Mouse (Mus musculus): Measurements from ENCODE around the gene Clca3a1. TPM values are rescaled to one million over a fixed set of nuclear protein-coding genes. Genes with fewer than 3 reads are reported as not detected.
"Not testable (repeated sequence)": the region's sequence is repeated elsewhere in the genome, so short reads cannot be mapped to it uniquely, and the experiment has no call there.

Gene Clca3a1
- polyA plus RNA-seq (2015; fragmentation: Nextera tagmentation; extraction: Ambion mirVana): 2.9 and 3.4 TPM in 2 replicates

GRCm38 (mm10) chr3:144760592-144761309 lies at the start of gene Clca3a1:
Clca3a1 (minus strand) TSS chr3:144760977.
- WGBS: 26% methylated on average over 11 of the region's 11 CpGs
- H3K9me3 ChIP-seq: no peaks in the 10 kb centered on the region
- no peaks in the 10 kb centered on the region for H3K27me3 ChIP-seq
- peak; percentile 69; the same call in 1 of the 2 replicates for ATAC-seq (ENCODE audit: borderline replicate concordance, extremely low read depth, low FRiP score, low TSS enrichment)
- H3K36me3 ChIP-seq: no peaks in the 10 kb centered on the region
- H3K4me1 ChIP-seq: peaks cover 12% of the 10 kb centered on the region
- peak within 1 kb of the TSS; percentile 18 for H3K4me2 ChIP-seq
- no peak within 1 kb of the TSS for H3K9ac ChIP-seq
- H3K27ac ChIP-seq: peak within 1 kb of the TSS; percentile 62
- H3K4me3 ChIP-seq: no peak within 1 kb of the TSS

GRCm38 (mm10) chr3:144808153-144808925 lies 47.6 kb upstream of the Clca3a1 start:
- H3K4me3 ChIP-seq; ATAC-seq (ENCODE audit: borderline replicate concordance, extremely low read depth, low FRiP score, low TSS enrichment); H3K36me3 ChIP-seq; H3K4me1 ChIP-seq; H3K27ac ChIP-seq; H3K9ac ChIP-seq; H3K9me3 ChIP-seq; H3K27me3 ChIP-seq; H3K4me2 ChIP-seq: not testable (repeated sequence)
- 33% methylated on average over 15 of the region's 17 CpGs for WGBS

GRCm38 (mm10) chr3:144806626-144807025 lies 45.8 kb upstream of the Clca3a1 start:
- H3K27me3 ChIP-seq; H3K9me3 ChIP-seq; H3K4me1 ChIP-seq; H3K36me3 ChIP-seq; H3K4me2 ChIP-seq; H3K27ac ChIP-seq; H3K4me3 ChIP-seq; H3K9ac ChIP-seq; ATAC-seq (ENCODE audit: borderline replicate concordance, extremely low read depth, low FRiP score, low TSS enrichment): not testable (repeated sequence)
- WGBS: 45% methylated on average over 2 of the region's 2 CpGs

DNA sequence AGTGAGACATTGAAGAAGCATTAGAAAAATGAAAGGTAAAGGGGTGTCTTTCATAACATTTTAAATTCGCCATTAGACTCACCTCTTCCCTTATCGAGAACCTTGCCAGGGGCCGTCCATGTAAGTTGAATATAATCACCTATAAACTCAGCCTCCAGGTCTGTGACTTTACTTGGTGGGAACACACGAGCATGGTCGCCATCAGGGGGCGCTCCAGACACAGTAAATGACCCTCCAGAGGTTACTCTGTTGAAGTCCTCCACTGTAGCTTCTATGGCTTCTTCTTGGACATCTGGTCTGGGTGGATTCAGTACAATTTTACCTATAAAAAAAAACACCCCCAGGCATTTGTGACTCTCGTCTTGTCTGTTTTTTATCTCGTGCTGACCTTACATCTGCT lies 41.1 kb upstream of the Clca3a1 start:
- H3K27ac ChIP-seq: no peak overlapping the region
- H3K4me3 ChIP-seq: no peak overlapping the region
- no peak overlapping the region for H3K9ac ChIP-seq
- H3K27me3 ChIP-seq: no peaks in the 10 kb centered on the region
- H3K36me3 ChIP-seq: no peaks in the 10 kb centered on the region
- ATAC-seq (ENCODE audit: borderline replicate concordance, extremely low read depth, low FRiP score, low TSS enrichment): no peak
- H3K9me3 ChIP-seq: no peaks in the 10 kb centered on the region
- H3K4me1 ChIP-seq: no peaks in the 10 kb centered on the region
- 34% methylated on average over 8 of the region's 8 CpGs for WGBS
- no peak overlapping the region for H3K4me2 ChIP-seq

DNA sequence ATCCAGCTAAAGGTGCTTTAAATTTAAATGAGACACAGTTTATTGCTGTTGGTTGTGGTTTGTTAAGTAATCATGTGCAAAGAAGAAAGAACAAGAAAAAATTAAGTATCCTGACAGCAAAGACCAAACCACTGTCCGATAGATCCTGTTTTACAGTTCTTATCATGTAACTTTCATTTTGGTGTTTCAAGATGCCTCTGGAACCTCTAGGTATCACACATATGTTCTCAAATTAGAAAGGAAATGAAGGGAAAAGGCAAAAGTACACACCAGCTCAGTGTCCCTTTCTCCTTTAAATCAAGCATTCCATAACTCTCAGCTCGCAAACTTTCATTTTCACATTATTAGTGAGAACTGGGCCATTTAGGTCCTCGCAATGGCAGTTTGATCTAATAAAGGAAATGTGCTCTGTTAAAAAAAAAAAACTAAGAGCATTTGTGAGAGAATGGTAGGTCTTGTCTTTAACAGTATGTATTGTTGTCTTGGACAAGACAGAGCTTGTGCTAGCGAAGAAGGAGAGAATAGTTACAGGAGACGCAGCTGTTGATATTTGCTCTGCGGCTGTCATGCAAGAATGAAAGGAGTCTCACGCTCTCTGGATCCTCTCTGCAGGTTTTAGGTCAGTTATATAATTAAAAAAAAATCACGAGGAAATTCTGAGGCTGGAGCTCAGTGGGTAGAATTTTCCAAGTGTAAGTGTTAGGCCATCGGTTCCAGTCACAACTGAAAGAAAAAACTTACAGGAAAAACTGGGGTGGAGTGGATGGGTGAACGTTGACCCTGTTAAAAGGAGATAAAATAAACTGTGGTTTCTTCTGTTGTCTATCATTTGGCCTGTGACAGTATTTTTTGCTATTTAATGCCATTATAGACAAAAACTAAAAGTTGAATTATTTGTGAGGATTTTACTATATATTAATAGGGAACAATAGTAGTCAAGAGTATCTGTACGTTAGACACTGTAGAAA lies 24.7 kb upstream of the Clca3a1 start:
- Histone ChIP-seq H3K4me2 (no peak overlapping the region), H3K4me1 (no peaks in the 10 kb centered on the region), H3K4me3 (no peak overlapping the region), H3K36me3 (no peaks in the 10 kb centered on the region), H3K9ac (no peak overlapping the region), H3K27me3 (no peaks in the 10 kb centered on the region), H3K27ac (no peak overlapping the region), H3K9me3 (no peaks in the 10 kb centered on the region)
- ATAC-seq (ENCODE audit: borderline replicate concordance, extremely low read depth, low FRiP score, low TSS enrichment): no peak
- WGBS: 70% methylated on average over 11 of the region's 11 CpGs

DNA sequence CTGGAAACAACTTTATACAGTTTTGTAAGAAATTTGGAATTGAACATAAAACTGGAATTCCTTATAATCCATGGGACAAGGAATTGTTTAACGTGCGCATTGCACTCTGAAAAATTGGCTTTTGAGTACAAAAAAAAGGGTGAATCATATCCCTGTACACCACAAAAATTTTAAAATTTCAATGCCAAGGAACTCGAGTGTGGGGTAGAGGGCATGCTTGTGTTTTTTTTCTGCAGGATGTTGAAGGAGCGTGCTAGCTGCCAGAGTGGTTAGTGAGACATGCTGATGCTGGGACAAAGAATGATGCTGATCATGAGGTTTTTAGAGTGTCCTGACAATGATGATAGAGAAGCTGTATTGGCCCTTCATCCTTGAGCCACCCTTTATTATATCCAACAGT lies 4.4 kb upstream of the Clca3a1 start:
- Histone ChIP-seq H3K27me3 (no peaks in the 10 kb centered on the region), H3K27ac (no peak overlapping the region), H3K4me2 (no peak overlapping the region), H3K9me3 (no peaks in the 10 kb centered on the region), H3K9ac (no peak overlapping the region), H3K36me3 (no peaks in the 10 kb centered on the region), H3K4me3 (no peak overlapping the region), H3K4me1 (peaks cover 12% of the 10 kb centered on the region)
- no peak for ATAC-seq (ENCODE audit: borderline replicate concordance, extremely low read depth, low FRiP score, low TSS enrichment)
- 79% methylated on average over 4 of the region's 4 CpGs for WGBS

DNA sequence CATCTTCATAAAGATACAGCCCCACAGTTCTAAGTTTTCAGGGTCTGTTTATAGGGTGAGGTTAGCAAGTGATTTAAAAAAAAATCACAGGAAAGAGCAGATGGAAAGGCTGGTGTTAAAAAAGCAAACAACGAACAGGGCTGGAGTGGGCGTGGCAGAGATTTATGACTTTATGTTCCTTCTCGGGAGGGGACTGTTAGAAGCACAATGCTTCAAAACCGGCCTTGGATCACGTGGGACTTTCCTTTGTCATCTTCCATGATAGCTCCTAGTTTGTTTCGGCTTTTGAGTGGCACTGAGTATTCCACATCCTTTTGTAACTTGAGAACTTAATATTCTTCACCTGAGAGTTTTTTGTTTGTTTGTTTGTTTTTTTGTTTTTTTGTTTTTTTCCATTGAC lies 677 bp upstream of the Clca3a1 start:
- no peak overlapping the region for H3K9ac ChIP-seq
- H3K36me3 ChIP-seq: no peaks in the 10 kb centered on the region
- H3K4me2 ChIP-seq: peak overlapping the region; percentile 18; the same call in 1 of the 2 replicates
- ATAC-seq (ENCODE audit: borderline replicate concordance, extremely low read depth, low FRiP score, low TSS enrichment): no peak
- no peak overlapping the region for H3K4me3 ChIP-seq
- WGBS: 26% methylated on average over 6 of the region's 6 CpGs
- H3K27me3 ChIP-seq: no peaks in the 10 kb centered on the region
- H3K4me1 ChIP-seq: peaks cover 12% of the 10 kb centered on the region
- no peaks in the 10 kb centered on the region for H3K9me3 ChIP-seq
- peak overlapping the region; percentile 62 for H3K27ac ChIP-seq

- Histone ChIP-seq H3K27ac (no peak overlapping the region), H3K4me2 (no peak overlapping the region; the same call in 1 of the 2 replicates), H3K9ac (no peak overlapping the region), H3K4me3 (no peak overlapping the region), H3K9me3 (no peaks in the 10 kb centered on the region), H3K27me3 (no peaks in the 10 kb centered on the region), H3K36me3 (no peaks in the 10 kb centered on the region), H3K4me1 (peaks cover 12% of the 10 kb centered on the region)
- 69% methylated on average over 3 of the region's 3 CpGs for WGBS
- no peak for ATAC-seq (ENCODE audit: borderline replicate concordance, extremely low read depth, low FRiP score, low TSS enrichment)
Observed at GRCm38 (mm10) chr3:144759719-144760118, 1.1 kb downstream of the Clca3a1 start.

DNA sequence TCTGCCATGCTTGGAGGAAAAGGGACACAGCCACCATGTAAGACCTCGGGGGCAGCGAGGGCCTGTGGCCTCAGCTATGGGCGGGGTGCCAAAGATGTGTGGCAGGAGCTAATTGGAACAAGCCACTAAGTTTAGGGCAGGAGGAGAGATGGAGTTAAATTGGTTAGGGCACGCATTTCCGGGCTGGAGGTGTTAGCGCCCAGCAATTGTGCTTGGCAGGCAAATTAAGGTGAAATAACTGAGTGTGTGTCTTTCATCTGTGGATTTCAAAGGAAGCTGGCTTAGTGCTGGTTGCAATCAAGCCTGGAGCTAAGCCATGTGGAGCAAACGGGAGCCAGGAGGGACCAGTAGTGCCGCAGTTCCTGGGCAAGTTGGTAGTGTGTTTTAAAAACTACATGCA lies 4.7 kb downstream of the Clca3a1 start:
- not testable (repeated sequence) for H3K4me3 ChIP-seq; ATAC-seq (ENCODE audit: borderline replicate concordance, extremely low read depth, low FRiP score, low TSS enrichment); H3K9me3 ChIP-seq; H3K27me3 ChIP-seq; H3K9ac ChIP-seq; H3K4me1 ChIP-seq; H3K36me3 ChIP-seq; H3K27ac ChIP-seq; H3K4me2 ChIP-seq
- WGBS: 86% methylated on average over 8 of the region's 8 CpGs

- Histone ChIP-seq H3K4me2 (no peak overlapping the region), H3K4me3 (no peak overlapping the region), H3K4me1 (no peaks in the 10 kb centered on the region), H3K27me3 (no peaks in the 10 kb centered on the region), H3K27ac (no peak overlapping the region), H3K36me3 (no peaks in the 10 kb centered on the region), H3K9ac (no peak overlapping the region), H3K9me3 (no peaks in the 10 kb centered on the region)
- ATAC-seq (ENCODE audit: borderline replicate concordance, extremely low read depth, low FRiP score, low TSS enrichment): no peak
- WGBS: 6% methylated on average over 2 of the region's 2 CpGs
Observed at GRCm38 (mm10) chr3:144753120-144753519, 7.7 kb downstream of the Clca3a1 start.

DNA sequence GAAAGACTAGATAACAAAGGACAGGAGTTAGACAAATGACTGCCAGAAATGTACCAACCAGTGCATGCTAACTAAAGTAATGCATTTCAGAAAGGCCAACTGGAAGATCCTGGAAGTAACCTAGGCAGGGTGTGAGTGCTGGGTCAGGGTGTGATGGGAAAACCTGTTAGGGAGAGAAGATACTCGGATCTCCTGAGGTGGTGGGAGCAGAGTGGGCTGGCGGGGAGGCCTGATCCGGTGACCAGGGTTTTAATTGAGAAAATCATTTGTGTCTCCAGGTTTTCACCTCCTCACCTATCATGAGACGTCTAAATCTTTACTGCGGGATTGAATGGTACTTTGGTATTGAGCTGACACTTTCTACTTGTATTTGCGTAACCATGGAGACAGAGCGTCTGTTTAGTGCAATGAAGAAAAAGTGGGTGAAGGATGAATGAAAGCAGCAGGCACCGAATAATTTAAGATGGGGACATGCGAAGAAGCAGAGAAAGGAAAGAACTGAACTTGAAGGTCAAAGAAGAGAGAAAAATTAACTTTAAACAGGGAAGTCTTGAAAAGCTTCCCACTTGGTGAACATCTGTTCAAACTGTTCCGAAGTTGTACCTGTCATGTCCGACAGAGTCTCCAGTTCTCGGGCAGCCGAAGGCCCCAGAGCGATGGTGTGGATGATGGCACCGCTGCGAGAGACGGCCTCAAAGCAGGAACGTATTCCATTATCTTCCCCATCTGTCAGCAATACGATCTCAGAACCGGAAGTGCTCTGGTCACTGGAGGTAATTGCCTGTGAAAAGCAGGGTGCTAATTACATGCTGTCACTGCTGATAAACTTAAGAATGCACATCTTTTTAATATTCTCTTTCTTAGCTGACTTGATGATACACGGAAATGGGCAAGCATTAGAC lies 11.5 kb downstream of the Clca3a1 start:
- not testable (repeated sequence) for H3K9ac ChIP-seq, H3K4me2 ChIP-seq, H3K27ac ChIP-seq, H3K36me3 ChIP-seq, H3K9me3 ChIP-seq, H3K4me3 ChIP-seq, H3K27me3 ChIP-seq, H3K4me1 ChIP-seq
- 0 out of 2 replicates have a peak, but pooled peaks have one; percentile 27 for ATAC-seq (ENCODE audit: borderline replicate concordance, extremely low read depth, low FRiP score, low TSS enrichment)
- WGBS: 35% methylated on average over 19 of the region's 21 CpGs
